Mouse (Mus musculus) 3T3-L1 (cell line): ENCODE data around the gene Stfa2.
"Not testable (repeated sequence)": the region's sequence is repeated elsewhere in the genome, so short reads cannot be mapped to it uniquely, and the experiment has no call there.

Experiments used
- DNase-seq: peaks from one replicate; pipeline ENCODE4 v3.0.0-alpha.2; 2015; ENCODE audit warnings: low read depth, low spot score

The Stfa2 gene

DNA sequence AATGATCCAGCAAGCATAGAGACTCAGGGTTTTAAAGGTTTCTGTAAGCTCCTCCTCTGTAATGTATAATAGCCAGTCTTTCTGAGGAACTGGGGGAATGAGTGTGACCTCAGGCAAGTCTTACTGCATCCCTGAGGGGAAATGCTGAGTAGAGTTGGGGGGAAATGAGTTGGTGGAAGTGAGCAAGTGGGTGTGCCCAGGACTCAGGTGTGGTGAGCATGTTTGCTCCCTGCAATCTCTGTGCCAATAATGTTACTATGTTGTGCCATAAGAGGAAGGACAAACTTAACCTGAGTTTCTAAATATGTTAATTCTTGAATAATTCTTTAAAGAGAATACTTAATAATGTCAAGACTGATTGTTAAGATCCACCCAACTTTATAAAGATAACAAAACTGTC lies at the start of gene Stfa2:
Stfa2 (minus strand) TSS at position 101 of the 400 bp plus-strand sequence.
- DNase-seq, result no peak

DNA sequence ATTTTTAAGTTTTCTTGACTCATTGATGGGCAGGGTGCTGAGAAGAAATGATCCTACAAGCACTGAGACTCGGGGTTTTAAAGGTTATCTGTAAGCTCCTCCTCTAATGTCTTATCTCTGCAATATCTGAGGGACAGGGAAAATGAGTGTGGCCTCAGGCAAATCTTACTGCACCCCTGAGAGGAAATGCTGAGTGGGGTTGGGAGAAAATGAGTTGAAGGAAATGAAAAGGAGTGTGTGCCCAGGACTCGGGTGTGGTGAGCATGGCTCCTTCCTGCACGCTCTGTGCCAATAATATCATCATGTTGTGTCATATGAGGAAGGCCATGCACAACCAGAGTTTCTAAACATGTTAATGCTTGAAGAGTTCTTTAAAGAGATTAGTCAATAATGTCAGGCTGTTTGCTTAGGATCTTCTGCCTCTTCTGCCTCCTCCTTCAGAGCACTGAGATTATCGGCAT lies 47.1 kb upstream of the Stfa2 start, which contains the start of gene Stfa3:
Stfa3 (minus strand) TSS at position 51 of the 461 bp plus-strand sequence.
- no peak for DNase-seq

DNA sequence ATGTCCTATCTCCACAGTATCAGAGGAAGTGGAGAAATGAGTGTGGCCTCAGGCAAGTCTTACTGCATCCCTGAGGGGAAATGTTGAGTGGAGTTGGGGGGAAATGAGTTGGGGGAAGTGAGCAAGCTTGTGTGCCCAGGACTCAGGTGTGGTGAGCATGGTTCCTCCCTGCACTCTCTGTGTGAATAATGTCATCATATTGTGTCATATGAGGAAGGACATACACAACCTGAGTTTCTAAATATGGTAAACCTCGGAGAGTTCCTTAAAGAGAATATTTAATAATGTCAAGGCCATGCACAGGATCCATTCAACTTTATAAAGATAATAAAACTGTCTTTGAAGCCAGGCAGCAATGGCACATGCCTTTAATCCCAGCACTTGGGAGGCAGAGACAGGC lies 12.7 kb upstream of the Stfa2 start:
- not testable (repeated sequence) for DNase-seq

DNA sequence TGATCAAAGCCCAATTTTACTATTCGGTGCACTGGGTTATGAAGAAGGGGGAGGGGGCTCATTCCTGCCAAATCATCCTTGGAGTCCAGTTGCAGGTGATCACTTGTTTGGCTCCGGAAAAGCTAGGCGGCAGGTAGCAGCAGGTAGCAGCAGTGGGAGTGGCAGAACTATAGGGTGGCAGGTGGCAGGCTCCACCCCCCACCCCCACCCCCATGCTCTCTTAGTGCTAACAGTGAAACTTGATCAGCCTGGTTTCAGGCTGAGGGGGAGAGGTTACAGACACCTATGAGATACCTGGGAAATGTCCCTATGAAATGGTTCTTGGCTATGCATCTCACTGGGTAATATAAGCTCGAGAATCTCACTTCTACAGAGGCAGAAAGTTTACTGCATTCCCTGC lies 19.2 kb downstream of the Stfa2 start:
- DNase-seq, result no peak

DNA sequence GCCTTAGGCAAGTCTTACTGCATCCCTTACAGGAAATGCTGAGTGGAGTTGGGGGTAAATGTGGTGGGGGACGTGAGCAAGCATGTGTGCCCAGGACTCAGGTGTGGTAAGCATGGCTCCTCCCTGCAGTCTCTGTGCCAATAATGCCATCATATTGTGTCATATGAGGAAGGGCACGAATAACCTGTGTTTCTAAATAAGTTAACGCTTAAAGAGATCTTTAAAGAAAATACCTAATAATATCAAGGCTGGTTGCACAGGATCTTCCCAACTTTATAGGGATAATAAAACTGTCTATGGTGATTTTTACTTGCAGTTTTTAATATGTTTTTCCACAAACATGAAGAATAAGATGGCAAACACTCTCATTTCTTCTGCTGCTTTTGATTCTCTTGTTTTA lies 40.6 kb downstream of the Stfa2 start, which contains the start of gene BC100530:
BC100530 (minus strand) TSS at position 101 of the 400 bp plus-strand sequence.
- not testable (repeated sequence) for DNase-seq
